Mouse (Mus musculus): ENCODE measurements at regions not wholly inside any gene's neighbourhood (a gene's known extent, or its start where the extent isn't known, plus 50 kb on each side); places are given as distances from the start of the nearest gene placed in this dataset.
A peak's percentile ranks its signal among the peaks of the same experiment; 100 is the strongest.

GRCm38 (mm10) chr8:88972993-88973690 is 70.8 kb downstream of the Sall1 start:
- no peak for DNase-seq (ENCODE audit: low read depth, low spot score)

DNA sequence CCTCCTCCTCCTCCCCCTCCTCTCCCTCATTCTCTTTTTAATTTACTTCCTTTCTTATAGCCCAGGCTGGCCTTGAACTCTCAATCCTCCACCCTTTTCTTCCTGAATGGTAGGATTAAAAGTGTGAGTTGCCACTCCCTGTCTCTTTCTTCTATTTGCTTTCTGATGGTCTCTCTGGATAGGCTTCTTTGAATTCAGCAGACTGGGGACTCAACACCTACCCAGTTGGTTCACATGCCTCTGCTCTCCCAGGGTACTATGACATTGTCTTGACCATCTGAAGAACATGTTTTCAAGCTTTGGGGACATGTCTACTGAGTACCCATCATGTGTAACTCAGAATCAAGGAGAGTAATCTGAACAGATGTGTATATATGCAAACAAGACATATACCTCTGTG is 85.1 kb downstream of the Sall1 start:
- peak; percentile 63 for DNase-seq (ENCODE audit: low read depth, low spot score)

DNA sequence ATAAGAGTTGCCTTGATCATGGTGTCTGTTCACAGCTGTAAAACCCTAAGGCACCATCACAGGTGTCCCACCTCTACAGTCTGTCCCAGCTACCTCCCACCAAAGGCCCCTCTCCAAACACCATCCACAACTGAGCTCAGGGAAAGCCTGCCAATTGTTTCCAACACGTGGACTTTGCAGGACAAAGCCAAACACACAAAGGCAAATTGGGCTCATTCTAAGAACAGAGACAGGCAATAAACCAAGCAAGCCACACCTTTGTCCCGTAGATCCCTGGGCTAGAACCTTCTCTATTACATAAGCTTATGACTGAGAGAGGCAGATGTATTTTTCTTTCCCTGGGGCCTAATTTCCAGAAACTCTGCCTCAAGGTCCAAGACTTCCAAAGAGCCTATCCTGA is 90.8 kb downstream of the Sall1 start:
- peak; percentile 90 for DNase-seq (ENCODE audit: low read depth, low spot score)

GRCm38 (mm10) chr8:88951829-88952155 is 92.2 kb downstream of the Sall1 start:
- no peak for DNase-seq (ENCODE audit: low read depth, low spot score)

DNA sequence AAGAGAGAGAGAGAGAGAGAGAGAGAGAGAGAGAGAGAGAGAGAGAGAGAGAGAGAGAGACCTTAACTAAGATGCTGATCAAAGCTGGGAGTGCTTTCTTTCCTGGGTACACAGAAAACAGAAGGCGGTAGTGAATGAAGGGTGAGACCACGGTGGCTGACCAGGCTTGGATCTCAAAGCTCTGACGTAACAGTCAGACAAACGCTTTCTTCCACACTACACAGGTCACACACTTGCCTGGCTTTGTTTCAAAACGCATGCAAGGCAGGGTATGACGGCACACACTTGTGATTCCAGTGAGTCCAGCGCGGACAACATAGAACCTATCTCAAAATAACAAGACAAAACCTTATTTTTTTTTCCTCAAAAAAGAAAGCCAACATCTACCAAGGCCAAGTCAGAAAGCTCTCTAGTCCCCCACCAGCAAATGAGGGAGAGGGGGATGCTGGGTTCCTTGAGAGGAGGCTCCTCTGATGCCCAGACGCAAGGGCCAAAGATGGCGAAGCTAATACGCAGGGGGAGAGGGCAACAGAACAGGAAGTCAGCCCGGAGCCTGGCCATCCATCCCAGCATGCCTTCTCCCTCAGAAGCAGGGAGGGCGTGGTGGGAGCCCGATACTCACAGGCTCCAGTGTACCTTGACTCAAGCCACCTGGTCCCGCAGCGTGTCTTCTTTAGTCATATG is 92.7 kb downstream of the Sall1 start:
- peak; percentile 65 for DNase-seq (ENCODE audit: low read depth, low spot score)

DNA sequence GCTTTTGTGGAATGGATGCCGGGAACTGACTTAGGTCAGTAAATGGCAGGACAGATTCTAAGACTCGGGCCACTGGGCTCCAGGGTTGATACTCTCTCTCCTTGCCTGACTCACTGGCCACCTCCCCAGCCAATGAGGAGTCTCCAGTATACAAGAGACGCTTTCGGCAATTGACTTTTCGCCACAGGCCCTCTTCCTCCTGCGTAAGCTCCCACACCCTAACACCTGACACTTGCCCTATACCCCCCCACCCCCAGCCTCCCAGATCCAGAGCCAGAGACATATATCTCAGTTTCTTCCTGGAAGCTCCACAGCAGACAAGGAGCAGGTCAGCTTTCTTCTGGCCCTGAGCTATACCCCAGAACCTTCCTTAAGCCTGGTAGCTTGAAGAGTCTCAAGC is 94.0 kb downstream of the Sall1 start:
- peak; percentile 97 for DNase-seq (ENCODE audit: low read depth, low spot score)

- no peak for DNase-seq (ENCODE audit: low read depth, low spot score)
Observed at GRCm38 (mm10) chr8:88948981-88949380, 95.0 kb downstream of the Sall1 start.

DNA sequence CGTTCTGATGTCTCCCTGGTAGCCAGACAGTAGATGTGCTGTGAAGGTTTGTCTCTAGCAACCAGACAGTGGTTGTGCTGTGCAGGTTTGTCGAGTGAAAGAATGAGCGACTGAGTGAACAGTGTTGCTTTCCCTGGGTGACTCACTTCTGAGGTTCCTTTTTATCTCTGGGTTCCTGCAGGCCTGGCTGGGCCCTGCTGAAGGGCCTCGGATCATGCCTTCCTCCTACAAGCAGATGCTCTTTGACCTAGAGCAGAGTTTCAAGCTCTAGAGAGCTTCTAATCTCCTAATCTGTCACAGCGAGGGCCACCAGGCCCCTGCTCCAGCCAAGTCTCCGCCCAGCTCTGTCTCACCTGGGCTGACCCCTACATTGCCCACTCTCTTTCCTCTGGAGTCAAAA is 95.6 kb downstream of the Sall1 start:
- no peak for DNase-seq (ENCODE audit: low read depth, low spot score)

DNA sequence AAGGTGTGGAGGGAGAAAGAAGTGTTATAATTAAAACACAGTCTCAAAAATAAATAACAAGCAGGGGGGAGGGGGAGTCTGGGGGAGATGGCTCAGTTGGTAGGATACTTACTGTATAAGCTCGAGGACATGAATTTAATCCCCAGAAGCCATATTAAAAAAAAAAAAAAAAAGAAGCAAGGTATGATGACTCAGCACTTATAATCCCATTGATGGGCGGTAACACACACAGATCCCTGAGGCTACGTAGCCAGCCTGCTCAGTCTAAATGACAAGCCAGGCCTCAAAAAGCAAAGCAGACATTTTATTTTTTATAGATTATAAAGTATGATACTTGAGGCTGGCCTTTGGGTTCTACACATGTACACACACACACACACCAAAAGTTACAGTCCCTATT is 96.6 kb downstream of the Sall1 start:
- no peak for DNase-seq (ENCODE audit: low read depth, low spot score)

- peak; percentile 75 for DNase-seq (ENCODE audit: low read depth, low spot score)
Observed at GRCm38 (mm10) chr8:88945656-88946055, 98.3 kb downstream of the Sall1 start.

- peak; percentile 91 for DNase-seq (ENCODE audit: low read depth, low spot score)
Observed at GRCm38 (mm10) chr8:88944038-88944437, 99.9 kb downstream of the Sall1 start.

DNA sequence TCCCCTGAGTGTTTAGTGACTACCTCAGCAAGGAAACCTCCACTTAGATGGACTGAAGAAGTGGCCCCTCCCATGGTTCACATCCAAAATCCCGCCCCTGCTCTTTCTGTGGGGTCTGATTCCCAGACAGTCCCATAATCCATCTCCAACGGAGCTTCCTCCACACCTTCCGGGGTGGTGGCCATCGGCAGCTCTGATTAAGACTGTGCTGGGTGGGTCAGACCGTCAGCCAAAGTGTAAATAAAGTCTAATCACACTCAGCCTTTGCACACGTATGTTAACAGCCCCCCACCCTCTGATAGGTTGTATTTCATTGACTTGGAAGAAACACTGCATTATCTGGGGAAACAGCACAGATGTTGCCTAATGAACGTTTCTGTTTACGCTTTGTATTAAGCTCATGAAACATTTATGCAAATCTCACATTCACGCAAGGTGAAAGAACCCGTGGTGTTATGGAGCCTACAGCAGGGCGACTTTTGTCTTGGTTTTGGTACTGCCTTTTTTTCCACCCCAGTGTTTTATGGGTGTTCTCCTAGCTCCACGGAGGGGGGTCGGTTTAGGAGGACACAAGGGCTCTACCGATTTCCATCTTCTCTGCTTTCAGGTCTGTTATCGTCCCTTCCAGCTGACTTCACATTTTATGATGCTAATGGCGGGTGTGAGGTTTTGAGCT is 104.8 kb downstream of the Sall1 start:
- peak; percentile 57 for DNase-seq (ENCODE audit: low read depth, low spot score)

- DNase-seq (ENCODE audit: low read depth, low spot score), result no peak
Observed at GRCm38 (mm10) chr8:88934708-88935107, 109.3 kb downstream of the Sall1 start.

- no peak for DNase-seq (ENCODE audit: low read depth, low spot score)
Observed at GRCm38 (mm10) chr8:88931050-88931449, 112.9 kb downstream of the Sall1 start.

DNA sequence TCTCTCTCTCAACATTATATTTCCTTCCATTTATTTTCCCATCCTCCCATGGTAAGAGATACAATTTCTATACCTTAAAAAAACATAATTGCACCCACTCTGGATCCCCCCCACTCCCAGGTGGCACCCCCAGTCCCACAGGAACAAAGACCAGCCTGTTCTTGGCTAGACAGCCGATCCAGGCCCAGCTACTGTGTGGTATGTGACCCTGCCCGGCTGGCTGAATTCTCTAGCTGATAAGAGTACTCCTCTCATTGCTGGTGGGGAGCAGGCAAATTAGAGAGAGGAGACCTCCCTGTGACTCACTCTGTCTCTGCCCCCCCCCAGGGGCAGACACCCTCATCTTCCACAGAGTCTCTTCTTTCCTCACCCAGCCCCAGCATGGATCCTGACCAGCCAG is 113.6 kb downstream of the Sall1 start:
- no peak for DNase-seq (ENCODE audit: low read depth, low spot score)

- no peak for DNase-seq (ENCODE audit: low read depth, low spot score)
Observed at GRCm38 (mm10) chr8:88928675-88929377, 115.1 kb downstream of the Sall1 start.

DNA sequence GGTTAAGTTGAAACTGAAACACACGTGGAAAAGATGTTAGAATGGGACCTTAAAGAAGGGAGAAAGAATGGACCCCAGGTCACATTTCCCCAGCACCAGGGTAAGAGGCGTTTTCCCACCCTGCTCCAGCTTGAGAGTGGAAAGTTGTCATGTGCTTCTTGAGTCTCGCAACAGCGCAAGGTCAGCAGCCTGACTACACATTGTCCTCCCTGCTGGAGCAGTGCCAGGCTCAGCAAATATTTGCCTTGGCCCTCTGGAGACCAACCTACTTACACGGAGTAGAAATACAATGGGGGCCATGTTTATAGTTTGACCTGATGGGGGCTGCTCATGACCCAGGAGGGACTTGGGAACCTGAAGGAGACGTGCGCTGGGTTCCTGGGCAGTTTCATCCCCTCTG is 121.1 kb downstream of the Sall1 start:
- DNase-seq (ENCODE audit: low read depth, low spot score), result no peak

DNA sequence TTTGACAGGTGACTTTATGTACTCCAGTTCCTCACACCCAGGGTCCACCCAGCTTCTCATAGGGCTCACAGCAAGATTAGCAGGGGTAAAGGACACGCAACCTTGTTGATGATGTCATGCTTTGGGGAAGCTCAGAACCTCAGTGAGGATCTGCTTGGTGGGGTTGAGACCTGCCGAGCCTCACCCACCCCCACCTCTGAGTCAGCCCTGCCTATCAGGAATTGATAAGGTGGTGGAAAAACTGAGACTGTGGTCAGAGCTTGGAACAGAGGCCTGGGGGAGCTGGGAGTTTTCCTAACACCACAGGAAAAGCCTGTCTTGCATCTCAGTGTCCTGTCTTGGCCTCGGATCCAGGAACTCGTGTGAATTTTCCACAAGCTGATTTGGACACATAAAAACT is 122.0 kb downstream of the Sall1 start:
- DNase-seq (ENCODE audit: low read depth, low spot score), result no peak

GRCm38 (mm10) chr8:88919282-88919681 is 124.7 kb downstream of the Sall1 start:
- DNase-seq (ENCODE audit: low read depth, low spot score), result no peak

- no peak for DNase-seq (ENCODE audit: low read depth, low spot score)
Observed at GRCm38 (mm10) chr8:88916064-88916463, 127.9 kb downstream of the Sall1 start.

DNA sequence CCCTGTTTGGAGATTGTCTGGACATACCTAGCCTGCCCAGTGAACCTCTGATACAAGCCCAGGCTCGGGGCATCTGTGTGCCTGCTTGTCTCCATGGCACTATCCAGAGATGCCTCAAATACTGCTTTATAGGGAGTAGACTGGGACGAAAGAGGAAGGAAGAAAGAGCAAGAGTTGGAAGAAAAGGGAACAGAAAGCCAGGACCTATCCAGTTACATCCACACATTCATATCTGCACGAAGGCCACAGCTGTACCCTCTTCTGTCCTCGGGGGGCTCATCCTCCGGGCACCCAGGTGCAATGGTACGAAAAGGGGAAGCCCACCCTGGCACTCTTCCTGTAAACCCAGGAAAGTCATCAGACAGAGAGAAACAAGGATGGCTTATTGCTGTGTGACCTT is 129.3 kb downstream of the Sall1 start:
- DNase-seq (ENCODE audit: low read depth, low spot score), result no peak

DNA sequence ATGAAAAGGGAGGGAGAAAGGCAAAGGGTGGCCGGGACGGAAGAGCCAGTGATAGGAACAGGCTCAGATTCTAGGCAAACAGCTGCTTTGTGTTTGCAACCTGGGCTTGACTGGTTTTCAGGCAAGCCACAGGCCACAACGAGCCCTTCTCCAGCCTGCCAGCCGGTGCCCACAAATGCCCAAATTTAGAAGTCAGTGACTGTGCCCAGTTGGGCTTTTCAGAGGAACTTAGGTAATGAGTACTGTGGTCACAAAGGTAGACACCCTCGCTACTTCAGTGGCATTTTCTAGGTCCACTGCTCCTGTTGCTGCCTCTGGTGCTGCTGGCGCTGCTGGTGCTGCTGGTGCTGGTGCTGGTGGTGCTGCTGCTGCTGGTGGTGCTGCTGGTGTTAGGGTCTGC is 129.8 kb downstream of the Sall1 start:
- DNase-seq (ENCODE audit: low read depth, low spot score), result no peak

Measured in ES-CJ7 (cell line).